Mouse (Mus musculus) CH12.LX (cell line): ENCODE data around the gene Cyp4a30b.
"Not testable (repeated sequence)": the region's sequence is repeated elsewhere in the genome, so short reads cannot be mapped to it uniquely, and the experiment has no call there.

Source experiments
- CTCF ChIP-seq, 2 experiments: IDR thresholded peaks in 1 of 2; conservative IDR thresholded peaks in 1 of 2; 2 replicates each; pipeline ENCODE4 v1.5.1; 2011 to 2012; ENCODE audit warnings: low read depth in 2 of 2, low read length in 2 of 2, improper control_type of control experiment in 1 of 2, inconsistent platforms in 1 of 2, mild to moderate bottlenecking in 1 of 2, moderate library complexity in 1 of 2
- NRF1 ChIP-seq: IDR thresholded peaks from 2 replicates; pipeline ENCODE4 v1.6.1; 2014; ENCODE audit warnings: low read depth, mild to moderate bottlenecking, inconsistent platforms, low read length, improper control_type of control experiment, moderate library complexity
- RAD21 ChIP-seq: IDR thresholded peaks from 2 replicates; pipeline ENCODE4 v1.6.1; 2011; ENCODE audit warnings: low read depth, mild to moderate bottlenecking, low read length, improper control_type of control experiment, moderate library complexity

DNA sequence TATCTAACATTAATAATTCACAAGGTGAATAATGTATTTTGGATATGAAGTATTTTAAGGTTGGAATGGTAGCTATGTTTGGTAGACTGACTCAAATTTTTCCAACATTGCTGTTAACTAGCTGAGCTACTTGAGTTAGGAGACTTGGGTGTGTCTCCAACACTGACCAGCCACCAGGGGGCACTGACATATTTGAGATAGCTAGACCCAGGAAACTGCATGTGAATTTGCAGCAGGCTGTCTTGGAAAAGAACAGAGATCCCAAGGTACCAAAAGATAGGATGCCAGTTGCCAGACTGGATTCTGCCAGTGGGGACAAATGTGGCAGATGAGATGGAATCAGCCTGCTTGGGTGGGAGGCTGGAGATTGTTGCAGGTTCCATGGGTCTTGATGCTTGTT, 23.6 kb downstream of the Cyp4a30b start:
- TF ChIP-seq RAD21, NRF1: not testable (repeated sequence)
- peak in 1 of 2 experiments; percentile 43; a peak in 2 of 4 replicates for TF ChIP-seq CTCF (conservative IDR thresholded peaks at IDR 0.05 in 1 of 2, IDR thresholded peaks at IDR 0.05 in 1 of 2; ENCODE audit: low read depth in 2 of 2, low read length in 2 of 2)
